Mouse (Mus musculus): ENCODE results near the gene Acin1. TPM values are rescaled to one million over a fixed set of nuclear protein-coding genes. Genes with fewer than 3 reads are reported as not detected.

Gene Acin1
- total and polyA plus RNA-seq, 3 experiments, result 74.0 to 324 (median 118) TPM

DNA sequence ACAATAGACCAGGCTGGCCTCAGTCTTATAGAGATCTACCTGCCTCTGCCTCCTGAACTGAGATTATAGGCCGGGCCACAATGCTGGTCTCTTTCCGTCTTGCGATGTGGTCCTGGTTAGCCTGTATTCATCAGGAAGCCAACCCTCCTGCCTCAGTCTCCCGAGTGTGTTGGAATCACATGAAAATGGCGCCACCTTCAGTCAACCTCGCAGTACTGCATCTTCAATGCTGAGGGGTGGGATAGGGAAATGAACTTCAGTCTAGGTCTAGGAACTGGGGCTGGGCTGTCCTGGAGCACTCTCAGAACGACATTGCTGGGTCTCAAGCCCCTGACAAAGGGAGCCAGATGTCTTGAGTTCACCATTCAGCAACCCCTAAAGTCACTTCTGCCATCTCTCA lies 89.6 kb downstream of the Acin1 start:
- Histone ChIP-seq H3K36me3 (replicated peaks in 1 of 2; ENCODE audit: control insufficient read depth in 1 of 2, insufficient read depth in 1 of 2, low read length in 1 of 2) (peaks cover 0 to 14% of the 10 kb centered on the region in 2 experiments), H3K27me3 (replicated peaks) (no peaks in the 10 kb centered on the region), H3K9ac (ENCODE audit: insufficient read depth, low read depth) (no peak overlapping the region), H3K4me1 (ENCODE audit: control insufficient read depth in 1 of 2, insufficient read depth in 2 of 2) (peaks cover 0 to under 1% of the 10 kb centered on the region in 2 experiments; a peak in 1 of 4 replicates), H3K4me3 (replicated peaks in 1 of 3; ENCODE audit: low read depth in 2 of 3, low read length in 2 of 3, poor library complexity in 1 of 3) (no peak overlapping the region), H3K27ac (ENCODE audit: insufficient read depth, low read depth) (no peak overlapping the region), H3K9me3 (replicated peaks; ENCODE audit: low read length) (peaks cover 6% of the 10 kb centered on the region), H3K4me2 (ENCODE audit: insufficient read depth, low read depth, poor library complexity, severe bottlenecking) (no peak overlapping the region), H3K79me2 (replicated peaks; ENCODE audit: control insufficient read depth, extremely low read depth, insufficient read depth, poor library complexity, severe bottlenecking) (no peaks in the 10 kb centered on the region)
- DNase-seq (ENCODE audit: extremely low read depth), result peak; percentile 38
- in situ Hi-C loops (cut with MboI; ENCODE audit: low pct_ligation_motif_present, low pct_unique_long_range_greater_than_20kb, low sequenced_read_pairs), result no loop called here
- TF ChIP-seq SMC3 (IDR thresholded peaks at IDR 0.05; ENCODE audit: low read depth, low read length), result peak; percentile 49
- no peak for TF ChIP-seq ZMIZ1 (IDR thresholded peaks at IDR 0.05; ENCODE audit: low read depth, low read length)
- TF ChIP-seq CTCF (conservative IDR thresholded peaks at IDR 0.05 in 1 of 2, IDR thresholded peaks at IDR 0.05 in 1 of 2; ENCODE audit: low read depth in 2 of 2, low read length in 2 of 2), result peak; percentile 61 to 70
- no peak for TF ChIP-seq KAT2A (IDR thresholded peaks at IDR 0.05; ENCODE audit: insufficient replicate concordance, low read length)
- no peak for TF ChIP-seq POLR2A (IDR thresholded peaks at IDR 0.05; ENCODE audit: low read depth, low read length)
- TF ChIP-seq RAD21 (IDR thresholded peaks at IDR 0.05; ENCODE audit: low read depth, low read length), result peak; percentile 55
- dilution Hi-C loops (cut with MboI; ENCODE audit: extremely low pct_ligation_motif_present, extremely low pct_unique_long_range_greater_than_20kb, low sequenced_read_pairs), result no loop called here

GRCm38 (mm10) chr14:54594631-54595414 lies 91.9 kb downstream of the Acin1 start:
- no peaks in the 10 kb centered on the region for H3K4me1 ChIP-seq (ENCODE audit: control insufficient read depth in 1 of 2, insufficient read depth in 2 of 2)
- H3K4me2 ChIP-seq (ENCODE audit: insufficient read depth, low read depth, poor library complexity, severe bottlenecking), result no peak overlapping the region

GRCm38 (mm10) chr14:54594055-54594454 lies 92.7 kb downstream of the Acin1 start:
- Histone ChIP-seq H3K9me3 (replicated peaks; ENCODE audit: low read length) (peaks cover 6% of the 10 kb centered on the region), H3K36me3 (replicated peaks in 1 of 2; ENCODE audit: control insufficient read depth in 1 of 2, insufficient read depth in 1 of 2, low read length in 1 of 2) (peaks cover 0 to 14% of the 10 kb centered on the region in 2 experiments), H3K4me3 (replicated peaks in 1 of 3; ENCODE audit: low read depth in 2 of 3, low read length in 2 of 3, poor library complexity in 1 of 3) (no peak overlapping the region), H3K27ac (ENCODE audit: insufficient read depth, low read depth) (no peak overlapping the region), H3K4me1 (ENCODE audit: control insufficient read depth in 1 of 2, insufficient read depth in 2 of 2) (no peaks in the 10 kb centered on the region), H3K4me2 (ENCODE audit: insufficient read depth, low read depth, poor library complexity, severe bottlenecking) (no peak overlapping the region), H3K27me3 (replicated peaks) (no peaks in the 10 kb centered on the region), H3K9ac (ENCODE audit: insufficient read depth, low read depth) (no peak overlapping the region), H3K79me2 (replicated peaks; ENCODE audit: control insufficient read depth, extremely low read depth, insufficient read depth, poor library complexity, severe bottlenecking) (no peaks in the 10 kb centered on the region)
- TF ChIP-seq HCFC1 (IDR thresholded peaks at IDR 0.05; ENCODE audit: low read depth, low read length) (no peak), CTCF (conservative IDR thresholded peaks at IDR 0.05 in 1 of 2, IDR thresholded peaks at IDR 0.05 in 1 of 2; ENCODE audit: low read depth in 2 of 2, low read length in 2 of 2) (peak; percentile 22 to 32; a peak in 2 of 4 replicates)
- in situ Hi-C loops (cut with MboI; ENCODE audit: low pct_ligation_motif_present, low pct_unique_long_range_greater_than_20kb, low sequenced_read_pairs) (loop anchor here (5.0 kb wide), 1 partner anchor 43 kb away; no protein-coding TSS in a partner anchor), dilution Hi-C loops (cut with MboI; ENCODE audit: extremely low pct_ligation_motif_present, extremely low pct_unique_long_range_greater_than_20kb, low sequenced_read_pairs) (no loop called here)
- no peak for DNase-seq (ENCODE audit: extremely low read depth)

More at GRCm38 (mm10) chr14:54594631-54595414, 91.9 kb downstream of the Acin1 start:
- H3K4me3 ChIP-seq (replicated peaks in 1 of 3; ENCODE audit: low read depth in 2 of 3, low read length in 2 of 3, poor library complexity in 1 of 3), result no peak overlapping the region
- peaks cover 0 to 14% of the 10 kb centered on the region in 2 experiments for H3K36me3 ChIP-seq (replicated peaks in 1 of 2; ENCODE audit: control insufficient read depth in 1 of 2, insufficient read depth in 1 of 2, low read length in 1 of 2)
- no peak overlapping the region for H3K9ac ChIP-seq (ENCODE audit: insufficient read depth, low read depth)
- DNase-seq (ENCODE audit: extremely low read depth), result no peak
- no peak overlapping the region for H3K27ac ChIP-seq (ENCODE audit: insufficient read depth, low read depth)
- no peaks in the 10 kb centered on the region for H3K79me2 ChIP-seq (replicated peaks; ENCODE audit: control insufficient read depth, extremely low read depth, insufficient read depth, poor library complexity, severe bottlenecking)
- in situ Hi-C loops (cut with MboI; ENCODE audit: low pct_ligation_motif_present, low pct_unique_long_range_greater_than_20kb, low sequenced_read_pairs) (loop anchor here (5.0 kb wide), 1 partner anchor 42 kb away; no protein-coding TSS in a partner anchor), dilution Hi-C loops (cut with MboI; ENCODE audit: extremely low pct_ligation_motif_present, extremely low pct_unique_long_range_greater_than_20kb, low sequenced_read_pairs) (no loop called here)
- TF ChIP-seq MAFK (IDR thresholded peaks at IDR 0.05; ENCODE audit: insufficient replicate concordance, low read length), result no peak
- no peak for TF ChIP-seq JUND (conservative IDR thresholded peaks at IDR 0.05; ENCODE audit: low read depth, low read length)
- TF ChIP-seq TBP (conservative IDR thresholded peaks at IDR 0.05; ENCODE audit: low read depth, low read length), result no peak
- TF ChIP-seq SMC3 (IDR thresholded peaks at IDR 0.05; ENCODE audit: low read depth, low read length), result no peak
- no peak for TF ChIP-seq ZNF384 (IDR thresholded peaks at IDR 0.05; ENCODE audit: low read depth, low read length)
- no peak for TF ChIP-seq SIN3A (IDR thresholded peaks at IDR 0.05; ENCODE audit: low read length)
- no peak for TF ChIP-seq UBTF (IDR thresholded peaks at IDR 0.05; ENCODE audit: low read depth, low read length)
- no peak for TF ChIP-seq NELFE (IDR thresholded peaks at IDR 0.05; ENCODE audit: low read depth, low read length)
- TF ChIP-seq ZC3H11A (IDR thresholded peaks at IDR 0.05; ENCODE audit: low read depth, low read length), result no peak
- no peak for TF ChIP-seq CHD1 (IDR thresholded peaks at IDR 0.05; ENCODE audit: low read depth, low read length)
- no peak for TF ChIP-seq RCOR1 (conservative IDR thresholded peaks at IDR 0.05; ENCODE audit: low read depth, low read length)
- H3K27me3 ChIP-seq (replicated peaks), result no peaks in the 10 kb centered on the region
- peaks cover 6% of the 10 kb centered on the region for H3K9me3 ChIP-seq (replicated peaks; ENCODE audit: low read length)

Measured in CH12.LX (cell line).